Mouse (Mus musculus) left cerebral cortex, adult 11 months (tissue): Measurements from ENCODE around the gene Rsf1.

Experiments
- DNase-seq: peaks from one replicate; pipeline ENCODE4 v3.0.0; 2022; ENCODE audit warnings: low spot score

The Rsf1 gene

GRCm38 (mm10) chr7:97726080-97726479 lies 146.4 kb downstream of the Rsf1 start:
- DNase-seq, result no peak

GRCm38 (mm10) chr7:97726778-97727177 lies 147.1 kb downstream of the Rsf1 start:
- no peak for DNase-seq

- DNase-seq, result no peak
These were observed 149.3 kb downstream of the Rsf1 start for GRCm38 (mm10) chr7:97728666-97729614.

- no peak for DNase-seq
These were observed 150.7 kb downstream of the Rsf1 start for GRCm38 (mm10) chr7:97730427-97730826.

GRCm38 (mm10) chr7:97733606-97734005 lies 153.9 kb downstream of the Rsf1 start:
- no peak for DNase-seq

- DNase-seq, result no peak
These were observed 155.3 kb downstream of the Rsf1 start for GRCm38 (mm10) chr7:97735021-97735420.

- DNase-seq, result no peak
These were observed 156.3 kb downstream of the Rsf1 start for GRCm38 (mm10) chr7:97735886-97736420.

- no peak for DNase-seq
These were observed 157.6 kb downstream of the Rsf1 start for GRCm38 (mm10) chr7:97737256-97737637.

GRCm38 (mm10) chr7:97737638-97738456 lies 158.2 kb downstream of the Rsf1 start, which contains the start of gene Aqp11:
TSS of gene Aqp11 (minus strand) at chr7:97738289.
- DNase-seq, result peak; percentile 53

- DNase-seq, result no peak
These were observed 161.3 kb downstream of the Rsf1 start for GRCm38 (mm10) chr7:97740948-97741347.

- DNase-seq, result no peak
These were observed 162.1 kb downstream of the Rsf1 start for GRCm38 (mm10) chr7:97741756-97742291.
